Mouse (Mus musculus): ENCODE measurements around the gene Hopx.

DNA sequence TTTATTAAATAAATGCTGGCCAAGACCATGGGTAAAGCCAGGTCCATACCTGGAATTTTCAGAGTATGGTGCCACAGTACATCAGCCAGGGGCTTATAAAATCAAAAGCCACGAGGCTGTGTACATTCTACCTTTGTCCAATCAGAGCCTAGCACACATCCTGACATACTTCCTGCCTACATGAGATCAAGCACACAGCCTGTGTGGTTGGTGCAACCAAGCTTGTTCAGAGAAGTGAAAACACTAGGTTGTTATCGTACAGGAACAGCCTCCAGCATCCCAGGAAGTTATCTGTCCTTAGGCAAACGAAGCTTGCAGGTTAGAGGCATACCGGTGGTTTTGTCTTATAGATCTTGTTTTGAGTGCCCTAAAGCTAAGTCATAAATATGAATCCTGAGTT, 19.5 kb upstream of the Hopx start:
- no peak for TF ChIP-seq CTCF (IDR thresholded peaks at IDR 0.05 in 2 of 3, conservative IDR thresholded peaks at IDR 0.05 in 1 of 3; ENCODE audit: control insufficient read depth in 1 of 3, insufficient read depth in 1 of 3, low read depth in 2 of 3, low read length in 3 of 3, poor library complexity in 1 of 3, severe bottlenecking in 1 of 3)
- TF ChIP-seq RAD21 (IDR thresholded peaks at IDR 0.05; ENCODE audit: low read depth, low read length), result no peak
- peak; percentile 98 for TF ChIP-seq MYC (IDR thresholded peaks at IDR 0.05; ENCODE audit: low read depth, low read length)
- TF ChIP-seq ZC3H11A (IDR thresholded peaks at IDR 0.05; ENCODE audit: low read depth, low read length), result no peak
- TF ChIP-seq CHD2 (IDR thresholded peaks at IDR 0.05; ENCODE audit: low read length), result no peak
- peak; percentile 75 to 83; a peak in 3 of 4 replicates for TF ChIP-seq EP300 (IDR thresholded peaks at IDR 0.05; ENCODE audit: low read depth in 1 of 2, low read length in 2 of 2)
